Mouse (Mus musculus) neural tube, embryonic 11.5 days (tissue): Measurements from ENCODE around the gene Polr2l. TPM values are rescaled to one million over a fixed set of nuclear protein-coding genes. Genes with fewer than 3 reads are reported as not detected.

Experiments
- ATAC-seq: fragments of 200-750 bp; cut with Nextera tagmentation; 2 replicates; pipeline ENCODE4 v1.8.0; 2017; ENCODE audit warnings: moderate number of reproducible peaks, mild to moderate bottlenecking, moderate TSS enrichment, moderate library complexity; ENCODE audit not compliant: insufficient read depth, low FRiP score, low TSS enrichment
- DNase-seq: peaks from one replicate; pipeline ENCODE4 v3.0.0-alpha.2; 2015; ENCODE audit warnings: low spot score
- H3K27ac ChIP-seq: fragments of 300-500 bp; sonication (generic); 2 replicates; pipeline ENCODE4 v1.5.1; 2014; ENCODE audit warnings: low read depth, mild to moderate bottlenecking, low read length
- H3K27me3 ChIP-seq: fragments of 300-500 bp; sonication (generic); 2 replicates; pipeline ENCODE4 v1.6.1; 2014; ENCODE audit warnings: mild to moderate bottlenecking, low read length, mixed read lengths; ENCODE audit not compliant: control insufficient read depth, insufficient read depth
- H3K36me3 ChIP-seq: fragments of 300-500 bp; sonication (generic); 2 replicates; pipeline ENCODE4 v1.6.1; 2014; ENCODE audit warnings: mild to moderate bottlenecking, low read length, moderate library complexity, mixed read lengths; ENCODE audit not compliant: control insufficient read depth, insufficient read depth
- H3K4me1 ChIP-seq: fragments of 300-500 bp; sonication (generic); 2 replicates; pipeline ENCODE4 v1.6.1; 2014; ENCODE audit warnings: low read length, mixed read lengths; ENCODE audit not compliant: control insufficient read depth, insufficient read depth
- H3K4me2 ChIP-seq: fragments of 300-500 bp; sonication (generic); 2 replicates; pipeline ENCODE4 v1.6.1; 2014; ENCODE audit warnings: low read depth, mild to moderate bottlenecking, moderate library complexity
- H3K4me3 ChIP-seq: fragments of 300-500 bp; sonication (generic); 2 replicates; pipeline ENCODE4 v1.5.1; 2014; ENCODE audit warnings: low read depth, low read length
- H3K9ac ChIP-seq: fragments of 300-500 bp; sonication (generic); 2 replicates; pipeline ENCODE4 v1.6.1; 2014; ENCODE audit warnings: mild to moderate bottlenecking, low read length
- H3K9me3 ChIP-seq: fragments of 300-500 bp; sonication (generic); 2 replicates; pipeline ENCODE4 v1.6.1; 2016; ENCODE audit warnings: low read length; ENCODE audit not compliant: control insufficient read depth
- WGBS: fragments of 180-500 bp; shearing (Covaris S2); extraction: QIAGEN DNeasy Blood & Tissue Kit; methylation state at CpG from one replicate; pipeline ENCODE4 v1.1.7; 2014; 5-methylcytosine and 5-hydroxymethylcytosine counted together
- polyA plus RNA-seq: library from polyadenylated mRNA; unstranded; fragments of >200 nt; fragmentation: Nextera tagmentation; extraction: Ambion mirVana; gene quantifications from 2 replicates; pipeline ENCODE4 v1.2.1, GENCODE M21; 2014

The Polr2l gene
- polyA plus RNA-seq = 76.9 and 79.2 TPM in 2 replicates

DNA sequence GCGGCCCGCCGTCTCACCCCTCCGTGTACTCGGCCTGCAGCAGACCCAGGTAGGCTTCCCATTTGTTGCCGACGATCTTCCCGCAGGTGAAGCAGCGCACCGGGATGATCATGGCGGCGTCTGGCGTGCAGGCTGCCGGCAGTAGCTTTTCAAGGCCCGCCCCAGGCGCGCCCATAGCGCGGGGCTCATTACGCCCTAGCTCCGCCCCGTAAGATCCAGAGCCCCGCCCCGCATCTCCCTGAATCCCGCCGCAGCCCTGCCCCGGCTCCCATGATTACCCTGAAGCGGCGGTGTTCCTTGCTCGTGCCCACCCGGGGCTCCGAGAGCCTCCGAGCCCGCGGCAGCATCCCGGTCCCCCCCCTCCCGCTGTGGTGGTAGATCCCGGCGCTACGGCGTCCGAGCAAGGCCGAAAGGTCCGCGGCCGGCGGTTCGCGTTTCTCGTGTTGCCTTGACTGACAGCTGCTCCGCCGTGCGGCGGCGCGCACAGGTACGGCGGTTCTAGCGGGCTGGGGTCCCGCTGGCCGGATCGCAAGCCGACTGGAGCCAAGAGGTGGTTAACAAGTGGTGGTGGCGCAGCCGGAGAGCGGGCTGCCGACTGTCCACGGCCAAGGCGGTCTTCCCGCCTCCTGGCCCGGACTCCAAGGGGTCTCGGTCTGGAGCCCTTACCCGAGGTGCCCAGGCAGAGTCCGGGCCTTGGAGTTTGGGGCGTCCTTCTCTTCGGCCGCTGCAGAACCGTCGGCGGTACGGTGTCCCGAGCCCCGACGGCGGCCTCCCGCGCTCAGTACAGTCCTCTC lies at the start of gene Polr2l, which contains the start of gene Tspan4:
TSS of gene Polr2l (minus strand) at position 122 of the 794 bp plus-strand sequence.
TSS of gene Tspan4 (plus strand) at position 230 of the 794 bp plus-strand sequence.
- Histone ChIP-seq H3K9me3 (no peaks in the 10 kb centered on the region), H3K4me1 (peaks cover 19% of the 10 kb centered on the region), H3K27me3 (peaks cover 12% of the 10 kb centered on the region; the same call in 1 of the 2 replicates), H3K36me3 (peaks cover 14% of the 10 kb centered on the region), H3K4me3 (peak within 1 kb of the TSS; percentile 82), H3K9ac (peak within 1 kb of the TSS; percentile 95), H3K4me2 (peak within 1 kb of the TSS; percentile 75), H3K27ac (peak within 1 kb of the TSS; percentile 85)
- WGBS = under 1% methylated on average over 87 of the region's 87 CpGs
- DNase-seq (peak; percentile 91), ATAC-seq (peak; percentile 75)

DNA sequence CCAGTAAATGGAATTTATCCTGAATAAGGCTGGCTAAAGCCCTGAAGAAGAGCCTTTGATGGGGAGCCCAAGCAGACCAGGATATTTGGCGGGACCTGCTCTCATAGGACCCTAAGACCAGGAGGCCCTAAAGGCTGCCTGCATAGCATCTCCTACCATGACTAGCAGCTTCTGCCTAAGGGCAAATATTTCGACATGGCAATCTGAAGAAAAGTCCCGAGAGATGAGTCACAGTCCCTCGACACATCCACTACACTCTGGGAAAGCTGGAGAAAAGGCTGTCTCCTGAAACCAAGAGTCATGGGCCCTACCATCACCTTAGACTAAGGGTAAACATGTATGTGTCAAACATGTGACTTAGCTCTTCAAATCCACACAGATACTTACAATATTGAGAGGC lies 49.3 kb upstream of the Polr2l start:
- DNase-seq (no peak), ATAC-seq (no peak)
- H3K27me3 ChIP-seq = no peaks in the 10 kb centered on the region
- 89% methylated on average over 4 of the region's 4 CpGs for WGBS
- H3K9me3 ChIP-seq = no peaks in the 10 kb centered on the region
- H3K4me1 ChIP-seq = no peaks in the 10 kb centered on the region
- no peak overlapping the region for H3K4me2 ChIP-seq
- no peak overlapping the region for H3K4me3 ChIP-seq
- no peak overlapping the region for H3K9ac ChIP-seq
- no peaks in the 10 kb centered on the region for H3K36me3 ChIP-seq
- no peak overlapping the region for H3K27ac ChIP-seq

DNA sequence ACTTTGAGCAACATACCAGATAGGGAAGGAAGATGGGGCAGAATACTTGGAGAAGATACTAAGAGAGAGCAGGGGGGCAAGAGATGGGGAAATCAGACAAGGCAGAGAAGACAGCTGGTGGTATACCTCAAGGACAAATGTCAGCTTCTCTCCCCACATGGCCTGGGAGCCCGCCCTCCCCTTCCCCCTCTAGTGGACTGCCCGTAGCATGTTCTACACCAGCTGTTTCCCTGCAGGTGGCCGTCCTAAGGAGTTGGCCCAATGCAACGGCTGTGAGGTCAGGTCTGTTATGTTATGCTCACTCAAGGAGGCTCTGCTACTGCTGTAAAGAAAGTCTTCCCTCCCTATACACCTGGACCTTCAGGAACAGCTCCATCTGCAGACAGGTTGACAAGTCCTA lies 48.1 kb upstream of the Polr2l start:
- DNase-seq (no peak), ATAC-seq (no peak)
- Histone ChIP-seq H3K9me3 (no peaks in the 10 kb centered on the region), H3K4me2 (no peak overlapping the region), H3K27ac (no peak overlapping the region), H3K27me3 (no peaks in the 10 kb centered on the region), H3K36me3 (no peaks in the 10 kb centered on the region), H3K4me3 (no peak overlapping the region), H3K9ac (no peak overlapping the region), H3K4me1 (no peaks in the 10 kb centered on the region)
- 44% methylated on average over 4 of the region's 4 CpGs for WGBS

DNA sequence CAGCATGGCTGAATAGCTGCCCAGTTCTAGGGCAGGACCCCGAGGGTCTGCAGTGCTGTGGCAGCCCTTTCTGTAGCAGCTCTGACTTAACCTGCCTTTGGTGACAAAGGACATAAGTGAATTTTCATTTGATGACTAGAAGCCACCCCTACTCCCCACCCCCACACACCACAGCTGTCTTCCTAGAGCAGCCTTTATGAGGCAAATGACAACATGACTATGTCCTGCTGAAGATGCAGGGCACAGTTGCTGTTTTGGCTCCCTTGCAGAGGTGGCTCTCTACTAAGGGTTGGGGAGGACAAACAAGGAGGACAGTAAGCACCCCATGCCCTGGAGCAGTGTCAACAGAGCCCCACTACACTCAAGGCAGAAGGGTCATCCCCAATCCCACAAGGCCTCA lies 44.9 kb upstream of the Polr2l start:
- Histone ChIP-seq H3K4me3 (no peak overlapping the region), H3K9me3 (no peaks in the 10 kb centered on the region), H3K4me1 (no peaks in the 10 kb centered on the region), H3K27ac (no peak overlapping the region), H3K27me3 (no peaks in the 10 kb centered on the region), H3K9ac (no peak overlapping the region), H3K4me2 (no peak overlapping the region), H3K36me3 (no peaks in the 10 kb centered on the region; the same call in 1 of the 2 replicates)
- no peak for ATAC-seq
- no peak for DNase-seq
- 73% methylated on average over 1 of the region's 1 CpGs for WGBS

DNA sequence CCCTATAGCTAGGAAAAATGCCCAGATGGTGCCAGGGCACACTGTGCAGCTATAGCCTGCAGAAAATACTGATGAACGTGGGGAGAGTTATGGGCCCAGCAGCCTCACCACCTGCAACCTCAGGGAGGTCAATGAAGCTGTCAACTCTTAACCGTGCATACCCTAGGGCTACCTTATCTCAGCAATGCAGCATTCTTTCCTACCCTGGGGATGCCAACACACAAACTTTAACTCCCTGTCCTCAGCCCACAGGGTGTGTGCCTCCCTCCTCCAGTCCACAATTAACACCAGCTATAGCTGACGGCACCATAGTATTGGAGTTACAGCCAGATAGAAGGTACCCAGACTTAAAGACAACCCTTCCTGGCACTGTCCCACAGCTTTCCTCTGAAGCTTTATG lies 44.0 kb upstream of the Polr2l start:
- Histone ChIP-seq H3K27me3 (no peaks in the 10 kb centered on the region), H3K4me3 (no peak overlapping the region), H3K4me1 (no peaks in the 10 kb centered on the region), H3K27ac (no peak overlapping the region), H3K9me3 (no peaks in the 10 kb centered on the region), H3K4me2 (no peak overlapping the region), H3K36me3 (no peaks in the 10 kb centered on the region; the same call in 1 of the 2 replicates), H3K9ac (no peak overlapping the region)
- WGBS = 84% methylated on average over 3 of the region's 3 CpGs
- ATAC-seq (no peak), DNase-seq (no peak)

DNA sequence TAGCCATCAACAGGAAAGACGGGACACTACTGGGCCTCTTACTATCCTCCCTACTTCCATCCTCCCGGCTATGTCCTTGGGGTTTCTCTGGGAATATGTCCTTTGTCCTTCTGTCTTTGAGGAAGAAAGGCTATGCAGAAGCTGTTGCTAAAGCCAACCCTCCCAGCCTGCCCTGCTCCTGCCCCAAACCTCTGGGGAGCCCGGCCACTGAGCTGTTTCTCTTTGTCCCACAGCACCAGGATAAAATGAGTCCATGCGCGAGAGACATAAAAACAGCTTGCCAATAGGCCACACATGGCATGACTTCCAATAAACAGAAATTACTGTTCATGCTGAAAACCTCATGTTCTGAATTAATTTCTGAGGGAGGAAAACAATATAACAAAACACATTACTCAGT lies 43.4 kb upstream of the Polr2l start:
- ATAC-seq = no peak
- 87% methylated on average over 5 of the region's 5 CpGs for WGBS
- no peak overlapping the region for H3K9ac ChIP-seq
- no peaks in the 10 kb centered on the region for H3K27me3 ChIP-seq
- H3K4me1 ChIP-seq = no peaks in the 10 kb centered on the region
- no peak for DNase-seq
- H3K4me3 ChIP-seq = no peak overlapping the region
- H3K36me3 ChIP-seq = no peaks in the 10 kb centered on the region; the same call in 1 of the 2 replicates
- H3K9me3 ChIP-seq = no peaks in the 10 kb centered on the region
- no peak overlapping the region for H3K4me2 ChIP-seq
- H3K27ac ChIP-seq = no peak overlapping the region

DNA sequence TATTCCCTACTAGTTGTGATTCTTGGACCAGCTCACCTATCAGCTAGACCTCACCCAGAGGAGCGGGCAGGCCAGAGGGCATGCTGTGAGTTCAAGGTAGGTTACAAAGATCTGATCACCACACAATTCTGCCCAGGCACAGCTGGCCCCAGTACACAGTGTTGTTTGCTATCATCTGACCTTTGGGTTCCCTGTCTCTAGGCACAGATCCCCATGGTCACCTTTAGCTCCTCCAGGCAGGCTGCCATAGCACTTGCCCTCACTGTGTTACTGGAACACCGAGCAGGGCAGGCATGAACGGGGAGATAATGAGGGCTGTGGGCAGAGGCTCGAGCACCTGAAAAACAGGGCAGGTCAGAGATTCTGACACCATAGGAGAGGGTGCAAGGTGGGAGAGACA lies 42.7 kb upstream of the Polr2l start:
- no peak overlapping the region for H3K9ac ChIP-seq
- H3K4me2 ChIP-seq = no peak overlapping the region
- DNase-seq (no peak), ATAC-seq (no peak)
- H3K4me3 ChIP-seq = no peak overlapping the region
- H3K27ac ChIP-seq = no peak overlapping the region
- no peaks in the 10 kb centered on the region; the same call in 1 of the 2 replicates for H3K36me3 ChIP-seq
- 89% methylated on average over 4 of the region's 4 CpGs for whole genome bisulfite sequencing
- H3K4me1 ChIP-seq = no peaks in the 10 kb centered on the region
- H3K9me3 ChIP-seq = no peaks in the 10 kb centered on the region
- no peaks in the 10 kb centered on the region for H3K27me3 ChIP-seq

DNA sequence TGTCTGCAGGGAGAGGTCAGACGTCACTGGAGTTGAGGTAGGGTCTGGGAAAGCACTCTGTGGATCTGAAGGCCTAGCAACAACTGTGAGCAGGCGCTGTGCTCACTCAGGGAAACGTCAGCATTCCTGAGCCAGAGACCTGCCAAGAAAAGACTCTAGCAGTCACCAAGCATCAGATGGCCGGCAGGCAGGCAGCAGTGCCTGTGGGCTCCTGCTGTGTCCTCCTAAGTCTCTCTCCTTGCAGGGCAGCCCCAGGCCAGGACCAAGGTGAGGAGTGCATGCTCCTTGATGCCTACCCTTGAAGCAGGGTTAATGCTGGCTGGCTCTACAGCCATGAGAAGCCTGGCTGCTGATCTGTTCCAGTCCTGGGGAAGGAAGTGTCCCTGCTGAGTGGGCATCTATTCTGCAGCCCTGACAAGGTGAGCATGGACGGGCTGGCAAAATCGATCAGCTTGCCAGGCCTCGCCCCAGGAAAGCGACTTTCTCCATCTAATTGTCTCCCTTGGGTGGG lies 35.8 kb upstream of the Polr2l start:
- Histone ChIP-seq H3K4me2 (no peak overlapping the region), H3K36me3 (no peaks in the 10 kb centered on the region), H3K27me3 (no peaks in the 10 kb centered on the region), H3K9ac (no peak overlapping the region), H3K4me1 (no peaks in the 10 kb centered on the region), H3K27ac (no peak overlapping the region), H3K4me3 (no peak overlapping the region), H3K9me3 (no peaks in the 10 kb centered on the region)
- DNase-seq = no peak
- no peak for ATAC-seq
- WGBS = 72% methylated on average over 8 of the region's 8 CpGs

DNA sequence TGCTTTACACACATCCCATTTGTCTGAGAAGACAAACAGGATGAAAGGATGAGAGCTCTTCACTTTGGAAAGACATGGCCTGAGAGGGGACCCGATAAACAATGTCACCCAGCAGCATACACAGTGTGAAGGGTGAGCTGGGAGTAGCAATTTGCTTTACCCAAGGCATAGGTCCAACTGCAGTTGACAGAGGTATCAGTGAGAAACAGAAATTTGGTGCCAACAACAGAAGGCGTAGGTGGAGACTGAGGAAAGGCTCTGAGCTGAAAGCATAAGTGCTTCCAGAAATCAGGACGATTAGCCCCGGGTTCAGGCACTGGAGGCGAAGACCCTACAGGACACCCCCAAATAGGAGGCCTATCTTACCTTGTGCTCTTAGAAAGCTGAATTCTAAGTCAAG lies 35.3 kb upstream of the Polr2l start:
- no peak overlapping the region for H3K4me2 ChIP-seq
- WGBS = 85% methylated on average over 5 of the region's 5 CpGs
- H3K36me3 ChIP-seq = no peaks in the 10 kb centered on the region
- DNase-seq (no peak), ATAC-seq (no peak)
- H3K27ac ChIP-seq = no peak overlapping the region
- H3K9ac ChIP-seq = no peak overlapping the region
- no peaks in the 10 kb centered on the region for H3K27me3 ChIP-seq
- no peak overlapping the region for H3K4me3 ChIP-seq
- H3K9me3 ChIP-seq = no peaks in the 10 kb centered on the region
- H3K4me1 ChIP-seq = no peaks in the 10 kb centered on the region
